Mouse (Mus musculus): ENCODE measurements around the gene Gm11562.

The Gm11562 gene

GRCm38 (mm10) chr11:99585096-99585495 is 35.1 kb downstream of the Gm11562 start:
- no peak for DNase-seq (ENCODE audit: low read depth, low spot score)

DNA sequence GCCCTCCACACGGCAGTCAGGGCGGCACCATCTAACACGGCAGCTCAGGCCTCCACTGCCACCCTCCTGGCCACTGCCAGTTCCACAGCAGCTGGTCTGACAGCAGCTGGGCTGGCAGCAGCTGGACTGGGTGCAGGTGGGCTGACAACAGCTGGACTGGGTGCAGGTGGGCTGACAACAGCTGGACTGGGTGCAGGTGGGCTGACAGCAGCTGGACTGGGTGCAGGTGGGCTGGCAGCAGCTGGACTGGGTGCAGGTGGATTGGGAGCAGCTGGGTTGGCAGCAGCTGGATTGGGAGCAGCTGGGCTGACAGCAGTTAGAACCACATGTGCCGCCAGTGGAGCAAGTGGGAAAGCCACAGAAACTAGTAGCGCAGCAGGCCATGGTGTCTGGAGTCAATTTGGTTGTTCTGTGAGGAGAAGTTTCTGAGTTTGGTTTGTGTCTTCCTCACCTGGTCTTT is 37.0 kb downstream of the Gm11562 start, which contains the start of gene Krtap1-4:
Krtap1-4 (minus strand) TSS at position 410 of the 460 bp plus-strand sequence.
- DNase-seq (ENCODE audit: low read depth, low spot score), result no peak

DNA sequence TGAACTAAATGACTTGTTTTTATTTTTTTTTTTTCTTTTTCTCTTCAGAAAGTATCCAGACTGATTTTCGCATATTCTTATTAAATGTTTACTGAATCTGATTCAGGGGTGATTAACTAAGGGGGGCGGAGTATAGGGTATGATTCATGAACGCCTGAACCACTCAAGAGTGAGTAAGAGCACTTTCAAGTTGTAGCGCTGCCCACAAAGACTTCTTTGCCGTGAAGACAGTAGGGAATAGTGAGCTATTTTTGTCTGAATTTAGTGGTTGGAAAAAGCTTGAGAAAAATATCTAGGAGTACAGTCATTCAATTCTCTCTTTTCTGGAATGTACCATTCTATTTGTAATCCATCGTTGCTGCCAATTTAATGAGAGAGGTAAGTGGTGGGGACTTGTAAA is 38.7 kb downstream of the Gm11562 start:
- DNase-seq (ENCODE audit: low read depth, low spot score), result no peak

GRCm38 (mm10) chr11:99581051-99581450 is 39.2 kb downstream of the Gm11562 start:
- no peak for DNase-seq (ENCODE audit: low read depth, low spot score)

DNA sequence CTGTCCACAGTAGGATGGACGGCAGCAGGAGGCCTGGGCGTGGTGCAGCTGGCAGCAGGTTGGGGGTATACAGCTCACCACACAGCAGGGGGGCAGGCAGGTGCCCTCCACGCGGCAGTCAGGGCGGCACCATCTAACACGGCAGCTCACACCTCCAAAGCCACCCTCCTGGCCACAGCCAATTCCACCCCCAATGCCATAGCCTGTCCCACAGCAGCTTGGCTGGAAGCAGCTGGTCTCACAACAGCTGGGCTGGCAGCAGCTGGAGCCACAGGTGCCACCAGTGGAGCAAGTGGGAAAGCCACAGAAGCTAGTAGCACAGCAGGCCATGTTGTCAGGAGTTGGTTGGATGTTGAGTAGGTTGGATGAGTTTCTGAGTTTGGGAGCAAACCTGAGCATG is 39.6 kb downstream of the Gm11562 start, which contains the start of gene Krtap1-5:
Krtap1-5 (minus strand) TSS at position 381 of the 400 bp plus-strand sequence.
- DNase-seq (ENCODE audit: low read depth, low spot score), result no peak

DNA sequence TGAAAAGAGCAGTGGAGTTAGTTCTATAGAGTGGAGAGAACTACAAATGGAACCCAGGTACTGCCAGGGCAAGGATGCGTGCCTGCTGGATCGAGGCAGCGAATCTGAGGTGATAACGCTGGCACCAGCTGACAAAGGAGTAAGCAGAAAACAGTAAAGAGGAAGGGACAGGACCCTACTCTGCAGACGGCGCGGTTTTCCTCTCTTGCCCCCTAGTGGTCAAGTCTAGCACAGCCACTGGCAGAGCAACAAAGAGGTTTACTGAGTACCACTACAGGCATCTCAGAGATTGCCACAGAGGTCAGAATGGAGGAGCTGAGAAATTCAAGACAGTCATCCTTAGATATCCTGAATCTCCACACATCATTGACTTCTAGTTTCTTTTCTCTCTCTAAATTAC is 46.1 kb downstream of the Gm11562 start:
- peak; percentile 62 for DNase-seq (ENCODE audit: low read depth, low spot score)

DNA sequence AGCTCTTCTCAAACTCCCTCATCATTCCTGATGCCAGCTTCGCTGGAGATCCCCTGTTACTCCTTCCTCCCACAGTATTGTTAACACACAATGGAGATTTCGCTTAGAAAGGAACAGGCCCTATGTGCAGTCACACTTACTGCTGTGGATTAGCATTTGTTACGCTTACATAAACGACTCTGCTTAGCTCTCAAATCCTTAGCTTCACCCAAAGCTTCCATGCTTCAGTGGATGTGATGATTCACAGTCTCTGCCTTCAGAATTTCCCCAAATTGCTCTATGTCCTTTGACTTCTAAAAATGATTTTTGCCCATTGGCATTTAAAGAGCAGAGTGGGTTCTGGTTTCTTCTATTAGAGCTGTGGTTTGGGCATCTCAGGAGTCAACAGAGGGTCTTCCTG is 47.1 kb downstream of the Gm11562 start:
- DNase-seq (ENCODE audit: low read depth, low spot score), result no peak

Data from CD4-positive, CD25-positive, alpha-beta regulatory T cell, adult 2 months (primary cell).